Mouse (Mus musculus) heart, postnatal 0 days (tissue): ENCODE data around the gene Ppp6r1. TPM values are rescaled to one million over a fixed set of nuclear protein-coding genes. Genes with fewer than 3 reads are reported as not detected.

ENCODE experiments used
- ATAC-seq: fragments of 200-750 bp; cut with Nextera tagmentation; 2 replicates; pipeline ENCODE4 v1.8.0; 2017; ENCODE audit warnings: low read depth, moderate number of reproducible peaks, moderate library complexity; ENCODE audit not compliant: insufficient read depth
- DNase-seq: peaks from one replicate; pipeline ENCODE4 v3.0.0-alpha.2; 2016; ENCODE audit warnings: low spot score
- H3K27ac ChIP-seq: fragments of 300-500 bp; sonication (generic); 2 replicates; pipeline ENCODE4 v1.5.1; 2014; ENCODE audit warnings: low read depth, mild to moderate bottlenecking
- H3K27me3 ChIP-seq: fragments of 300-500 bp; sonication (generic); 2 replicates; pipeline ENCODE4 v1.6.1; 2014; ENCODE audit warnings: low read length, mixed read lengths; ENCODE audit not compliant: control insufficient read depth, insufficient read depth
- H3K36me3 ChIP-seq: fragments of 300-500 bp; sonication (generic); replicated peaks from 2 replicates; pipeline ENCODE4 v1.6.1; 2014; ENCODE audit warnings: low read length, mixed read lengths; ENCODE audit not compliant: control insufficient read depth, insufficient read depth
- H3K4me1 ChIP-seq: fragments of 300-500 bp; sonication (generic); 2 replicates; pipeline ENCODE4 v1.6.1; 2014; ENCODE audit warnings: antibody characterized with exemption; ENCODE audit not compliant: control insufficient read depth, insufficient read depth
- H3K4me2 ChIP-seq: fragments of 300-500 bp; sonication (generic); 2 replicates; pipeline ENCODE4 v1.6.1; 2014; ENCODE audit warnings: low read depth, mild to moderate bottlenecking, low read length, moderate library complexity
- H3K4me3 ChIP-seq: fragments of 300-500 bp; sonication (generic); 2 replicates; pipeline ENCODE4 v1.5.1; 2014; ENCODE audit warnings: low read depth, low read length
- H3K9ac ChIP-seq: fragments of 300-500 bp; sonication (generic); replicated peaks from 2 replicates; pipeline ENCODE4 v1.6.1; 2014; ENCODE audit warnings: low read depth, low read length, mixed read lengths
- H3K9me3 ChIP-seq: fragments of 300-500 bp; sonication (generic); replicated peaks from 2 replicates; pipeline ENCODE4 v1.6.1; 2016; ENCODE audit warnings: low read length; ENCODE audit not compliant: control insufficient read depth
- CTCF ChIP-seq: IDR thresholded peaks from 2 replicates; pipeline ENCODE4 v1.5.1; 2016; ENCODE audit warnings: antibody characterized with exemption, control low read depth, low read depth
- EP300 ChIP-seq: IDR thresholded peaks from 2 replicates; pipeline ENCODE4 v1.6.1; 2016; ENCODE audit warnings: antibody characterized with exemption, low read depth
- WGBS: fragments of 180-500 bp; shearing (Covaris S2); extraction: QIAGEN DNeasy Blood & Tissue Kit; methylation state at CpG from one replicate; pipeline ENCODE4 v1.1.7; 2014; 5-methylcytosine and 5-hydroxymethylcytosine counted together
- polyA plus RNA-seq: library from polyadenylated mRNA; unstranded; fragments of >200 nt; fragmentation: Nextera tagmentation; extraction: Ambion mirVana; gene quantifications from 2 replicates; pipeline ENCODE4 v1.2.1, GENCODE M21; 2015
- total RNA-seq: library from RNA; depleted of rRNA; stranded (reverse); fragments of >200 nt; gene quantifications from 2 replicates; pipeline ENCODE4 v1.2.3, GENCODE M21; 2014; ENCODE audit warnings: low replicate concordance

Gene Ppp6r1
- total and polyA plus RNA-seq, 2 experiments from 2014 or later = 5.7 to 101 TPM

GRCm38 (mm10) chr7:4647291-4647690, 11.5 kb downstream of the Ppp6r1 start:
- Histone ChIP-seq H3K27ac (peak overlapping the region; percentile 51), H3K4me1 (peaks cover 9% of the 10 kb centered on the region; the same call in 1 of the 2 replicates), H3K36me3 (peaks cover 48% of the 10 kb centered on the region), H3K4me3 (no peak overlapping the region), H3K4me2 (no peak overlapping the region), H3K27me3 (no peaks in the 10 kb centered on the region), H3K9me3 (no peaks in the 10 kb centered on the region), H3K9ac (no peak overlapping the region)
- TF ChIP-seq EP300 (no peak), CTCF (no peak)
- WGBS = 17% methylated on average over 6 of the region's 6 CpGs
- DNase-seq (peak; percentile 44), ATAC-seq (peak; percentile 87)

- H3K36me3 ChIP-seq = peaks cover 52% of the 10 kb centered on the region
- H3K9ac ChIP-seq = no peak overlapping the region
- ATAC-seq = no peak
- no peak for DNase-seq
- no peak overlapping the region for H3K4me3 ChIP-seq
- peak overlapping the region; percentile 51 for H3K27ac ChIP-seq
- no peak overlapping the region for H3K4me2 ChIP-seq
- TF ChIP-seq EP300 (no peak), CTCF (no peak)
- WGBS = 88% methylated on average over 3 of the region's 3 CpGs
- H3K4me1 ChIP-seq = peaks cover 9% of the 10 kb centered on the region; the same call in 1 of the 2 replicates
- no peaks in the 10 kb centered on the region for H3K27me3 ChIP-seq
- no peaks in the 10 kb centered on the region for H3K9me3 ChIP-seq
These were observed 12.0 kb downstream of the Ppp6r1 start for GRCm38 (mm10) chr7:4646806-4647205.

- ATAC-seq = no peak
- Histone ChIP-seq H3K4me2 (no peak overlapping the region), H3K4me3 (no peak overlapping the region), H3K27me3 (no peaks in the 10 kb centered on the region), H3K36me3 (peaks cover 85% of the 10 kb centered on the region), H3K9me3 (no peaks in the 10 kb centered on the region), H3K27ac (no peak overlapping the region), H3K4me1 (peaks cover 9% of the 10 kb centered on the region; the same call in 1 of the 2 replicates), H3K9ac (no peak overlapping the region)
- TF ChIP-seq CTCF (no peak), EP300 (no peak)
- no peak for DNase-seq
- 75% methylated on average over 6 of the region's 6 CpGs for WGBS
These were observed 15.6 kb downstream of the Ppp6r1 start for GRCm38 (mm10) chr7:4643225-4643624.

GRCm38 (mm10) chr7:4641956-4642355, 16.9 kb downstream of the Ppp6r1 start:
- Histone ChIP-seq H3K36me3 (peaks cover 93% of the 10 kb centered on the region), H3K27ac (no peak overlapping the region)
- DNase-seq = no peak

GRCm38 (mm10) chr7:4641155-4641554, 17.7 kb downstream of the Ppp6r1 start:
- H3K4me2 ChIP-seq = no peak overlapping the region
- no peaks in the 10 kb centered on the region for H3K4me1 ChIP-seq
- DNase-seq (no peak), ATAC-seq (no peak)
- no peak overlapping the region for H3K4me3 ChIP-seq
- no peak overlapping the region for H3K9ac ChIP-seq
- H3K27ac ChIP-seq = no peak overlapping the region
- WGBS = 83% methylated on average over 11 of the region's 11 CpGs
- H3K9me3 ChIP-seq = no peaks in the 10 kb centered on the region
- no peaks in the 10 kb centered on the region for H3K27me3 ChIP-seq
- TF ChIP-seq EP300 = no peak
- TF ChIP-seq CTCF = no peak
- peaks cover 88% of the 10 kb centered on the region for H3K36me3 ChIP-seq

More at GRCm38 (mm10) chr7:4641956-4642355, 16.9 kb downstream of the Ppp6r1 start:
- H3K4me1 ChIP-seq = peaks cover 4% of the 10 kb centered on the region; the same call in 1 of the 2 replicates
- no peaks in the 10 kb centered on the region for H3K27me3 ChIP-seq
- TF ChIP-seq EP300 = no peak
- TF ChIP-seq CTCF = no peak
- no peak overlapping the region for H3K4me2 ChIP-seq
- WGBS = 67% methylated on average over 7 of the region's 7 CpGs
- H3K9ac ChIP-seq = no peak overlapping the region
- no peak overlapping the region for H3K4me3 ChIP-seq
- no peaks in the 10 kb centered on the region for H3K9me3 ChIP-seq
- ATAC-seq = no peak

GRCm38 (mm10) chr7:4636179-4636578, 22.6 kb downstream of the Ppp6r1 start:
- no peak overlapping the region for H3K4me2 ChIP-seq
- WGBS = 80% methylated on average over 4 of the region's 4 CpGs
- no peaks in the 10 kb centered on the region for H3K4me1 ChIP-seq
- H3K4me3 ChIP-seq = no peak overlapping the region
- ATAC-seq (no peak), DNase-seq (no peak)
- H3K36me3 ChIP-seq = peaks cover 83% of the 10 kb centered on the region
- H3K27ac ChIP-seq = no peak overlapping the region
- H3K9me3 ChIP-seq = no peaks in the 10 kb centered on the region
- no peak overlapping the region for H3K9ac ChIP-seq
- no peaks in the 10 kb centered on the region for H3K27me3 ChIP-seq
- TF ChIP-seq EP300 (no peak), CTCF (no peak)
